Mouse (Mus musculus) kidney, adult 18-20 months (tissue): ENCODE measurements around the gene Ap3b1.

Experiments used
- DNase-seq: peaks from one replicate; pipeline ENCODE4 v3.0.0; 2021

Ap3b1 gene

DNA sequence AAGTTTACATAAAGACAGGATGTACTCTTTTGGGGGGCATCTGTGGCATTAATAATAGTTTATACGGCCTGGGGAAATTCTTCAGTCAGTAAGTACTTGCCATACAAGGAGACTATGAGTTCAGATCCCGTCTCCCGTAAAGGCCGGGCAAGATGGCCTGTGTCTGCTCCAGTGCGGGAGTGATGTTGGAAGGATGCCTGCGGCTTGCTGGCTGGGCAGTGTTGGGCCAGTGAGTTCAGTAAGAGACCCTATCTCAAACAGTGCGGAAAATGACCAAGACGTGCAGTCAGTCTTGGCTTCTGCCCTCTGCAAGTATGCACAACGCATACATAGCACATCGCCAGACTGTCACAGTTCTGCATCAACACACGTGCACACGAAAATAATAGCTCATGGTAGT, 95.4 kb downstream of the Ap3b1 start:
- no peak for DNase-seq

DNA sequence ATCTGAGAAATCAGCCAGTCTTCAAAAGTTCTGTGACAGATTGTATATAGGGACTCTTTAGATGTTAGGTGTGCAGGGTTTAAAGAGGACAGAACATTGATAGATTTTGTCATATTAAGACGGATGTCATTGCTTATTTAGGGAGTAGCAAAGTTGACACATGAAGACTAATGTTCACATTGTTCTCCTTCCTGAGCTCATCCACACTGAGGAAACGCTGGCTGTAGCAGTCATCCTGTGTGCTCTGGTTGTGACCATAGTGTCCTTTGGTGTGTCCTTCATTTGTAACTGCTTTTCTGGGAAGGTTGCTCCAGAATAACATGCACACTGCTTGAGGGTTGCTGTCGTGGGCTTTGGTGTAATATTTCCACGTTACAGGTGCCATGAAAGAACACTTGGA, 100.4 kb downstream of the Ap3b1 start:
- DNase-seq, result no peak

DNA sequence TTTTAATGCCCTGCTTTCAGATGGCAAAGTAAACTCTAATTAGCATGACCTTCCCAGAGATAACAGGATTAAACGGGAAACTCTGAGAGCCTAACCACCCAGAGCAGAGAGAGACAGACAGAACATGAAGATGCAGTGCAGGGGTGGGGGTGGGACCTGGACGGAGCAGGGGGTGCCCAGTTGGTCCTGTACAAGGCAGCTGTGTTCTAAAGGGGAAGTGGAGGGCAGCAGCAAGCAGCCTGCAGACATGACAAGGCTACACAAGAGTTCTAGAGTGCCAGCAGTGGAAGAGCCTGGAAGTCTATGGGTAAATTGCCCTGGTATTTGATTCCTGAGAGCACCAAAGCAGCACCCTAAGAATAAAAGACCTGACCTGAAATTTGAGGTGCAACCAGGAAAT, 105.5 kb downstream of the Ap3b1 start:
- DNase-seq, result no peak

DNA sequence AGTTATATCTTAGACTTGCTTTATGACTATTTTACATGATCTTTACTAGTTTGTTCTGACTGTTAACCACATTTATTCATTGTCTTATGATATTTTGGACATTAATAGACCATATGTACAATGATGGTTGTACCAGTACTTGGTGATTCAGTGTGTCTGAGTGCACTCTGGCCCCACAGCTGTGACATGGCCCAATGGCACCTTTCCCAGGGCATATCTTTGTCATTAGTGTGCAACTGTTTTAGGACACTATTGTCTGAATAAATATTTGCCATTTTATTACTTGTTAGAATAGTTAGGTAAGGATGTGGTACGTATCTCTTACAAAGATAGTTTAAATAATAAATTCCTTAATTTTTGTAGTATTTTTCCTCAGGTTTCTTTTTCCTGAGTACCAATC, 109.8 kb downstream of the Ap3b1 start:
- DNase-seq, result no peak

DNA sequence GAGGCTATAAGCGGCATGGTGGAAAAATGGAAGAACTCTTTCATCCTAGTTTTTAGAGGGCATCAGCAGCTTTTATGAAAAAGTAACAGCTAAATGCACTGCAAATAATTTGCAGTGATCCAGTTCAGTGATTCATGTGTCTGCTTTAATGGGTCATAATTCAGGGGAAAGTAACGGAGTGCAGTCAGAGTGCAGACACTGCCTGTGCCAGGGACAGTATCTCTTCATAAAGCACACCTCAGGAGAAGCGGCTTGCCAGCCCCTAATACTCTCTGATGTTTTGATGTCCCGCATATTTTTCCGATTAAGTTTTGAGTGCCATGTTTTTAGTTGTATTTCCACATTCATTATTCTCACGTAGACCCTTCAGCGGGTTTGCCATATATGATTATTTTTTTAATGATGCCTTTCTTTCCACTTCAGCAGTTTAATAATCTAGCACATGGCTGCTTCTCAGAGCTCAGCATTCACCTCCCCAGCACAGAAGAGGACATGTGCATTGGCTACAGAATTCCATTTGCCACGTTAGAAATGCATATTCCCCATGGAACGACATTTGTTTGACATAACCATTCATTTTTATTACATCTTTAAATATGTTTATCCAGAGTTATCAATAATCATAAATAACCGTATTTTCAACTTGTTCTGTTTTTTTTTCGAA, 112.4 kb downstream of the Ap3b1 start:
- no peak for DNase-seq

DNA sequence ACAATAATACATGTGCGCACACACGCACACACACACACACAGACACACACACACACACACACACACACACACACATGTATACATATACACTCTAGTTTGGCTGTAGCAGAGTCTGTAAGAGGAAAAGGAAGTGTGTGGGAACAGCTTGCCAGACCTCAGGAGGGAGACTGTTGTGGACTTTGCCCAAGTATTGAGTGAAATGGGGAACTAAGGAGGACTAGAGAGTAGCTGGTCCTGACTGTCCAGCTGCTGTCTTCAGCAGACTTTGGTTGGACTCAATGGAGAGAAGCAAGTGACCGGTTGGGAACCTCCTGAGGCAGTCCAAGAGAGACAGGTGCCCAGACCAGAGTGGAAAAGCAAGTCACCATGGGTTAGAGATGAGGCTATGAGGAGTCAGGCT, 117.4 kb downstream of the Ap3b1 start:
- no peak for DNase-seq

DNA sequence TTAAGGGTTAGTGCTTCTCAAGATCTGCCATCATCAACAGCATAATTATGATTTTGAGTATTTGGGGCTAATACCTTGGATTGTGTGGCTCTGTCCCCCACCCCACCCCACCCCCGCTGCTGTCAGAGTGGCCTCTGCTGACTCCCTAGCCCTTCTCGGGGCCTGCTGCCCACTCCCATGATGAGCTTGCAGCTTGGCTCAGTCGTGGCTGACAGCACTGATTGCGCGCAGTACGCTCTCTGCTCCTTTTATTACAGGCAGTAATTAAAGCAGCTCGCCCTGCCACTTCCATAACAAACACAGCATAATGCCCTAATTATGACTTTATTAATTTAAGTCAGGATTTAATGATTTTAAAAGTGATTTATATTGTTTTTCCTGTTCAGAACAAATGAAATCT, 121.5 kb downstream of the Ap3b1 start:
- DNase-seq, result no peak

DNA sequence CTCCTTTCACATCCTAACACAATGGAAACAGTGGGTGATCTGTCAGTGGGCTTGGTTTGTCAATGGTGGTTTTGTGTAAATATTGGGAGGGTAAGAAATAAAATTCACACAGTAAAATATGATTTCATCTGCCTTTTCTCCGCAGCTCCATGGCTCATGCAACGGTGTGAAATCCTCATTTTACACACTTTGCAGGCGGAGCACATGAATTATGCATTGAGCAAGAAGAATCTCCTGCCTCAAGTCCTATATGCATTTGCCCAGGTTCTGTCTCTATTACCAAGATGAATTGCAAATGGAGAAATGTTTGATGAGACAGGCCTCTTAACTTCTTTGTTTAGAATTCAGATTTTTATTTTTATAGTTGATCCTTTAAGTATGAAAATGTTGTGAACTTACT, 131.9 kb downstream of the Ap3b1 start:
- DNase-seq, result no peak

DNA sequence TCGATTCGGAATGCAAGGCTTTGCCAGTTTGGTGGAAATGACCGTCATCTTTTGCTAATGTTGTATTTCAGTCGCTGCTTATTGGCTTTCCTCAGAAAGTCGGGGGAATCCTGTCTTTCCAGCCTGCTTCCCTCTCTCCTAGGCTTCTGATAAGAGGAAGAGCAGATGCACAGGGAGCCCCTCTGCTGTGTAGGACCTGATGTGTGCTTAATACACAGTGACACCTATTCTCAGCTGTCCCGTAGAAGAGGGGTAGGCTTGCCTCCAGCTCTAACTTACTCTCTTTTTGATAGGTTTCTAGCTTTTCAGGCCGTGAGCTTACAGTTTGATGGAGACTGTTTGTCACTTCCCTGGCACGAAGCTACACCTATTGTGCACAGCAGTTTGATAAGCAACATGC, 132.4 kb downstream of the Ap3b1 start:
- no peak for DNase-seq

DNA sequence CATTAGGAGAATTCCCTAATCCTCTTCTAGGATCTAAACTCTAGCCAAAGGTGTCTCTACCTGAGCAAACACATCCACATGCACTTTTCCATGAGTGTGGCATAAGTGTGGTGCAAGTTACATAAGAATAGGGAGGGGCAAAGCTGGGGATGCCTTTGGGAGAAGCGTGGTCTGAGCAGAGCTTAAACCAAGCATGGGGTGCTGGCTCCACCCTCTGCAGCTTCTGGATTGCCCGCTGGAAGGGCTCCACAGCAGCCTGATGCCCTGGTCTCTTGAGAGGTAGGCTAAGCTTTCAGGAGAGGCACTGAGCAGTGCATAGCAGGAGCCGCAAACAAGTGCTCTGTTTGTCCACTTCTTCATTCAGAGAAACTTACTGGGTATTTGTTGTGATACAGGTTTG, 138.8 kb downstream of the Ap3b1 start:
- no peak for DNase-seq

DNA sequence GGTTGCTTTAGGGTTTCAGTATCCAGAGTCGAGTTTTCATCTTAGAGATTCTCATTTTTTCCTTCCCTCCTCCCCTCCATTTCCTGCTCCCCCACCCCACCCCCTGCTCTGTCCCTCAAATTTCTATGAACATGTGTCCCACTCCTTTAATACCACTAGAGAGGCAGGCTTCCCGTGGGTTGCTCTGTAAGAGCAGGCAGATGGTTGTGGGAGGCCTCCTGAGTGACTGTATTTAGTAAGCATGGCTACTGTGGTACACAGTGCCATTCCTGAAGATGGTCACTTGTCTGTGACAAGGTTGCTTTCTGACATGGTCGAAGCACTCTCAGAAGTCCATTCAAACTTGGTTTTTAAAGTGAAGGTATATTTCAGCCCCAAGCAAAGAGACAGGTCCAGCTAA, 147.7 kb downstream of the Ap3b1 start:
- no peak for DNase-seq

DNA sequence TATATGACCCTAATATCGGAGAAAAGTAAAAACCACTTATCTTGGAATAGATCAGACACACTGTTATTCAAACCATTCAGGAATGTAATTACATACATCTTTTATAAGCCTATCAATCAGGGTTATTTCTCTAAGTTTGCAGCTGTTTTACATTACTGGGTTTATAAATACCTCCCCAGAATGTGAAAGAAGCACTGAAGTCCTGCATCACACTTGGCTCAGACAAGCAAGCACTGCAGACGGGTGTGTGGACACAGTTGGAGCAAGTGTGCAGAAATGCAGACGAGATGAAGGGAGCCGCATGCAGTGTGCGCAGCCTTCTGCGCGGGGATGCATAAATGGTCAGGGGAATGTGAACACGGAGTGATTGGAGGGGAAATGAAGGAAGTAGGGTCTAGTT, 149.6 kb downstream of the Ap3b1 start:
- no peak for DNase-seq

DNA sequence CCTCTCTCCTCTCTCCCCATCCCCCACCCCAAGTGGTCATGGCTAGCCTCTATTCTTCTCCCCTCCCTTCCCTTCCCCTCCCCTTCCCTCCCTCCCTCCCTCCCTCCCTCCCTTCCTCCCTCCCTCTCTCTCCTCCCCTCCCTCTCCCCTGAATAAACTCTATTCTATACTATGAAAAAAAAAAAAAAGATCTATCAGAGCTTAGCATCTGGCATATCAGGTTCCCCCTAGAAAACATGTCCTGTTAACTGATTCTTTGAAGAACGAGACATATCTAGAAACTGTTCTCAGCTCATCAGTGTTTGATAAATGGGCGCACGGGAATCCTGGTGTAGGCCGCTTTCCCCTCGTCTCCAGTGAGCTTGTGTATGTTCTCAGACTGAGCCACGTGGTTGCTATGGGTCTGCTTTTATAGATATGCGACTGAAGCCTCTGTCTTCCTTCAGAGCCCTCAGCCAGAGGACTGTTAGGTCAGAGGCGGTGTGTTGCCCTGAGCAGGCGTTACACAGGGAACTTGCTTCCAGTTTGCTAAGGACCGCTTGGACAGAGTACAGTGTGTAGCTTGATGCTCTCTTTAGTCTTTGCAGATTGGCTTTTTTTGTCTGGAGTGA, 154.5 kb downstream of the Ap3b1 start:
- no peak for DNase-seq

DNA sequence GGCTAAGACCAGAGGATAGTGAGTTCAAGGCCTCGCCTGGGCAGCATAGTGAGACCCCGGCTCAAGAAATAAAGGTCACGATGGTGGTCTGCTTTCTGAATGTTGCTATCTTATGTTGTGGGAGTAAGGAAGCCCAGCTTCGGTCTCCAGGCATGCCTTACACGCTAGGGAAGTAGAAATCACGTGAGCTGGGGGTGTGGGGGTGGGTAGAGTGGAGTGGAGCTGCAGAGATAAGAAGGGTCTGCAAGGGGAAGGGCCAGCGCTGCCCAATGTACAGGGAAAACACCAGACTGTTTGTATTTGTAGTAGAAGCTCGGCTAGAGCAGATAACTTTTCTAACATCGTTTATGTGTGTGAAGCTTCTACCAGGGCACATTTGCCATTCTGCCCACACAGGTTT, 155.1 kb downstream of the Ap3b1 start:
- DNase-seq, result no peak

DNA sequence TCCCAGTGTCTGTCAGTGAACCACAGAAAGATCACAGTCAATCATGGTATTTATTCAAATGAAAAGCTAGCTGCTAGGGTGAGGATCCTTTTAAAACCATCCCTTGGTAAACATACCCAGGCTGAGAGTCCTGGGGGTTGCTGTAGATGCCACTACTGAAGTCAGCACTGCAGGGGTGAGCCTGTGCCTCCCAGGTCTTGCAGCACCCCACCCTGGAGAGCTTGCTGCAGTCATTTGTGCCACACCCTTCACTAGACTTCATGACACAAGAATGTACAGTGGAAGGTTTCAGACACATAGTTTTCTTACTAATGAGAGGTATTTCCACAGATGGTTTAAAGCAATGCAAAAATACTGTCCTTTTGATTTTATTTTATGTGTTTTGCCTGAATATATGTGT, 156.2 kb downstream of the Ap3b1 start:
- DNase-seq, result no peak

DNA sequence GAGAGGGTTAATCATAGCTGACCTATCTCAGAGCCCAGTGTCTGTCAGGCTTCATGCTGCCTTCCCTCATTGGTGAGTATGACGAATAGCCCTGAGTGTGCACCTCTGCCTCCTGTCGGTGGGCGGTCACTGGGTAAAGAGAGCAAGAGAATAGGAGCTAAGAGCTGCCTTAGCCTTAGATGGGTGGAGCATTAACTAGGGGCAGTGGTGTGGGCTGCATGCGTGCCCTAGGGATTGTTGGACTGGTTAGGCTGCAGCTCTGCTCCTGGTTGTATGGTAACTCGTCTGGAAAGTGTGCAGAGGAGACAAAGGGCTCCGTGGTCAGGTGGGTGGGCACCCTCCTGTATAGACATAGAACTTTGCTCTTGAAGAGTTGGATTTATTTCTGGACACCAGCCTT, 157.8 kb downstream of the Ap3b1 start:
- DNase-seq, result no peak

DNA sequence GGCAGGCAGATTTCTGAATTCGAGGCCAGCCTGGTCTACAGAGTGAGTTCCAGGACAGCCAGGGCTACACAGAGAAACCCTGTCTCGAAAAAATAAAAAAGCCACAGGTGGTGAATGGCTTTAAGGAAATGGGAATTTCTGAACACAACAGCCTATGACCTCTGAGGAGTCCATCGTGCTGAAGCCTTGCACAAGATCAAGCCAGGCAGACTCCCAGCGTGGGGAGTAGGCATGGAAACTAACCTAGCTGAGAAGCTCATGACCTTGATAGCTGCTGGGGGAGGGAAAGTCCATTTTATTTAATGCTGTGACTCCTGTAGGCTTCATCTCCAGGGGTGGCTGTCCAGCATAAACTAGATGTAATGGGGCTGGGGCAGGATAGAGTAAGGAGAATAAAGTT, 159.4 kb downstream of the Ap3b1 start:
- no peak for DNase-seq

DNA sequence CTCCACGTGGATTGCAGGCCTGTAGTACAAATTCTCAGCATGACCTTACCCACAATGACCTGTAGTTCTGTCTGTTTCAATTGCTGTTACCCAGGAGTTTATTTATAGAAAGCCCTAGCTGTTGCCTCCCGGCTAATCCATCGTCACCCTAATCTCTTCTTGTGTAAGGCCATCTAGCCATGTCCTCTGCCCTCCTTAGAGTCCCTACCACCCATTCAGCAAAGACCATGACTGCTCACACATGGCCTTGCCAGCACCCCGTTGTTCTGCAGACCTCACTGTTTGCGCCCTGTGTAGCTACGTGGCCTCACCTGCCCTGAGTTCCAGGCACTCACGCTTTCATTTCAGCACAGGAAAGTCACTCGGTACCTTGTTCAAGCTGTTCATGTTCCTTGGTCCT, 160.5 kb downstream of the Ap3b1 start:
- no peak for DNase-seq

DNA sequence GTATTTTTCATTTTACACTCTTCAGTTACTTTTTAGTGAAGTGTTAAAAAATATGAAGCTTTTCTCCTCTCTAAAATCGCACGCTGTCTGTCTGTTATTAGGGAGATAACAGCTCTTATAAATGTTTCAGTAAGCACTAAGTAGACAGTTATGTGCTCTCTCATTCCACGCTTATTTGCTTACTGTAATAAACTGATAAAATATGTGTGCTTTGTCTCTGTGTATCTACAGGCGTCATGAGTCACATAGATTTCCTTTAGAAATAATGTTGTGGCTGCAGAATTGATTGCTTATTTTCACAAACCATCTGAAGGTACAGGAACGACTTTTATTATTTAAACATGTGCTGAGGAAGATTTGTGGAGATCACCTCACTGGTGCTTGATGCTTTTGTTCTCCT, 164.5 kb downstream of the Ap3b1 start:
- no peak for DNase-seq

DNA sequence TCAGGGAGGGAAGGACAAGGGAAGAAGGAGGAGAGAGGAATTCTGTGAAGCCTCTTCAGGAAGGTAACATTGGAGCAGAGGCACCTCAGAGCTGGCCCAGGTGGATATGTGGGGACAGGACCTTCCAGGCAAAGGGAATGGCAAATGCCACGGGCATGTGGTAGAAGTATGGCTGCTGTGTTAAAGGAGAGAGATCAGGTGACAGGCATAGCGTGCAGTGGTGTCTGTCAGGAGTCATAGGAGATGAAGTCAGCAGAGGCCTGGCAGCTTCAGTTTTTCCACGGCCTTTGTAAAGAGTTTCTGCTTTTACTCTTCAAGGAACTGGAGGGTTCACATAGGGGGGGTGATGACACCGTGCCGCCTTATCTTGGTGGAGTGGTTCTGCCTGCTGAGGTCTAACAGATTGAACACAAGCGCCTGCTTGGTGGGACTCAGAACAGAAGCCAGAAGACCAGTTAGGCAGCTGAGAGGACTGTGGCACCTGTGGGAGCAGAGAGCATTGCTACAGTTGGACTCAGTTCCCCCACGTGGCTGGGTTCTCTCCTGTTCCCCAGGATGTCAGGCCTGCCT, 166.0 kb downstream of the Ap3b1 start:
- DNase-seq, result no peak

DNA sequence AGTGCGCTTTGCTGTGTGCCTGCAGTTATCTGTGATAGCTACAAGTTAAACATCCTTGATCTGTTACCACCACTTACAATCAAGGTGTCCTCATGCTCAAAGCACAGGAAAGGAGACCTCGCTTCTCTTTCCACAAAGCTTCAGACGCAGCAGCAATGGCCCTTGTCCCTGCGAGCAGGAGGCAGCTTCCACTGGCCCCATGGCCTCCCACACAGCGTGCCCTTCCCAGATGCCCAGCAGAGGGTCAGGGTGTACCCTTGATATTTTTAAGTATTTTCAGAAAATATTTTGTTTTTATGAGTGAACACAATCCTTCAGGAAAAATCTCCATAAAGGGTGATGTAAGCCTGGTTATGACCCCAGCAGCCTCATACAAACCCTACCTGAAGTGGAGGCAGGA, 170.4 kb downstream of the Ap3b1 start:
- DNase-seq, result no peak

DNA sequence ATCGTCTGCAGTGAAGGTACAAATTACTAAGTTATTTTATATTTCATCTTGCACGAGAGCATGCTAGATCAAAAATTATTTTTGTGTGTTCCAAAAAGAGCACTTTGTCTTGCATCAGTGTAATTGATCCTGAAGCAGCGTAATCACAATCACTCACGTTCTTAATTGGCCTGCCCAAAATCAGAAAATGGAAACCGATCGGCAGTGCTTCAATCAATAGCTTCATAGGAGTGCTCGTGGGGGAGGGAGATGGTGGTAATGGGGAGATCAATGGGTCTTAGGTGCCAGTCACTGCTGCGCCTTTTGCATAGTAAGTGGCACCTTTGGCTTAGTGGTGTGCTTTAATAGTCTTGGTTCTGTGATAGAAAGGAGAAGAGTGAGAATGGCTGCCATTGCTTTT, 174.8 kb downstream of the Ap3b1 start:
- DNase-seq, result no peak

DNA sequence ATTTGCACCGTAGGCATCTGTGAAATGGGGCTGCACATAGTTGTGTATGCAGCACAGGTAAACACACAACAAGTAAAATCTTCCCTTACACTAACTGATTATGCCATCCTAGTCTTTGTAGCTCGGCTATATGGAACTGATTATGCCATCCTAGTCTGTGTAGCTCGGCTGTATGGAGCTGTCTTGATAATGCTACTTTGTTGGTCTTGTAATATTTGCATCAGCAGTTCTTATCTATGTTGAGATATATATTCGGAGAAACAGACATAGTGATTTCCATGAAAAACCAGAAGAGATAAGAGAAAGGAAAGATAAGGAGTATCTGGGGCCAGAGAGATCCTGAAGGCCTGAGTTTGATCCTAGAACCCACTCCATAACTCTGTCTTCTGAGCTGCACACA, 178.6 kb downstream of the Ap3b1 start:
- DNase-seq, result no peak

DNA sequence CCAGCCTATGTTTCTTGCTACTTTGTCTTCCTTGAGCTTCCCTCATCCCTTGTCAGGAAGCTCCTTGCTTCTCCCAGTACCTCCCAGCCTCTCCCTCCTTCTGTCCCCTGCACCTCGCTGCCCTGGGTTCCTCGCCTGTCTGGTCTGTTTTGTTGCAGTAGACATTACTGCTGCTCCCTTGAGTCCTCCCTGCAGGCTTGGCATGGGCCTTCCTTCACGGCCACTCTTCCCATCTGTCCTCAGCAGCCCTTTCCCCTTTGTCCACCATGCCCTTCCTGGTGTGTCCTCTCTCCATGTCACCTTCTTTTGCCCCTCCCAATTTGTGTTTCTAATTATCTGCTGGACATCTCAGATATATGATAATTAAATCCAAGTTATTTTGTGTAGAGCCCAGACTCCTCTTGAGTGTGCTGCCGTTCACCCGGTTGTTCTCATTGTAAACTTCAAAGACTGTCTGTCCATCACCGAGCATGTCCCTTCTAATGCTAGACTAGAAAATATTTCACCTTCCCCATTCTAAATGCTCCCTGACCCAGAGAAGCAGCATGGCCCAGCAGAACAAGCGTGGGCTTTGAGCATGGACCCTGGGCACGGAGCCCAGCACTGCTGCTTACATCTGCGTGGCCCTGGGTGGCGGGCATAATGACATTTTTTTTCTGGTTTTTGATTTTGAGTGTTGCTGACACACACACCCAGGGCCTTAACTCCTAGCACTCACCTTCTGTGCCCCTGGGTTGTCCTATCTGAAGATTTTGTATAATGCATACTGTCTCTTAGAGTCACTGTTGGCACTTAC, 181.3 kb downstream of the Ap3b1 start:
- DNase-seq, result no peak
